Mouse (Mus musculus): ENCODE measurements around the gene Rnf34. TPM values are rescaled to one million over a fixed set of nuclear protein-coding genes. Genes with fewer than 3 reads are reported as not detected.

The Rnf34 gene
- polyA plus RNA-seq (2012; ENCODE audit: insufficient read depth, insufficient read length, missing spikeins): 30.3 and 33.2 TPM in 2 replicates

GRCm38 (mm10) chr5:122849521-122850318 is at the start of gene Rnf34:
Gene Rnf34, plus strand, starts transcription at chr5:122850048.
- Histone ChIP-seq H3K4me3 (ENCODE audit: insufficient read depth, low read length) (peak within 1 kb of the TSS; percentile 90), H3K27ac (ENCODE audit: insufficient read depth, low read depth, low read length) (peak within 1 kb of the TSS; percentile 73), H3K4me1 (ENCODE audit: control insufficient read depth, insufficient read depth, low read length) (peaks cover 12% of the 10 kb centered on the region)
- TF ChIP-seq CTCF (IDR thresholded peaks at IDR 0.05; ENCODE audit: low read depth, low read length) (no peak), POLR2A (IDR thresholded peaks at IDR 0.05; ENCODE audit: borderline replicate concordance, low read depth, low read length) (peak; percentile 94)

DNA sequence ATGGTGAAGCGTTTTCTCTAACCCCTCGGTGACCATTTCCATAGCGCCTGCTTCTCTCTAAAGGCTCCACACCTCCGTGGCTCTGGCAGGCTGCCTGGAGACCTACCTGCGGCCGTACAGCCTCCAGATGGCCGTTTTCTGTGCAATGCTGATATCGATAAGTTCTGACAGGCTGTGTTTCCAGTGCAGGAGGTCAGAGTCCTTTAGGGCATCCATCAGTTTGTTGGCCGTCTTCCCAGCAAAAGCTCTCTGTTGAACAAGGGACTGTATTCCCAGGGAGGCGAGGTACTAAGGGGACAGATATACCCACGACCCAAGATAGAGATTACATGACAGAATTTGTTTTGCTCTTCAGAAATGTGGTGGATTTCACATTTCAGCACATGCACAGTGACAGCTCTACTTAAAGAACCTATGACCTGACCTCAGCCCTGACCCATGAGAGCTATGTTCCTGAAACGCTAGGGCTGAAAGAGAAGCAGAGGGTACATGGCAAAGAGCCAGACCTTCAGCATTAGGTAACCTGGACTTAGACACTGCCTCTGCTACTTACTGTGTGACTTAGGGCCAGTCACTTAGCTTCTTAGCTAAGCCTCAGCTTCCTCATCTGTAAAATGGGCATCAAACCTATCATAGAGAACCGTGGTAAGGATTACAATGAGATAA is 49.4 kb upstream of the Rnf34 start:
- no peaks in the 10 kb centered on the region for H3K4me1 ChIP-seq (ENCODE audit: control insufficient read depth, insufficient read depth, low read length)
- H3K4me3 ChIP-seq (ENCODE audit: insufficient read depth, low read length): no peak overlapping the region
- TF ChIP-seq POLR2A (IDR thresholded peaks at IDR 0.05; ENCODE audit: borderline replicate concordance, low read depth, low read length) (no peak), CTCF (IDR thresholded peaks at IDR 0.05; ENCODE audit: low read depth, low read length) (no peak)
- no peak overlapping the region for H3K27ac ChIP-seq (ENCODE audit: insufficient read depth, low read depth, low read length)

GRCm38 (mm10) chr5:122801684-122802083 is 48.2 kb upstream of the Rnf34 start:
- TF ChIP-seq CTCF (IDR thresholded peaks at IDR 0.05; ENCODE audit: low read depth, low read length): no peak
- no peak for TF ChIP-seq POLR2A (IDR thresholded peaks at IDR 0.05; ENCODE audit: borderline replicate concordance, low read depth, low read length)
- Histone ChIP-seq H3K27ac (ENCODE audit: insufficient read depth, low read depth, low read length) (no peak overlapping the region), H3K4me1 (ENCODE audit: control insufficient read depth, insufficient read depth, low read length) (no peaks in the 10 kb centered on the region), H3K4me3 (ENCODE audit: insufficient read depth, low read length) (no peak overlapping the region)

DNA sequence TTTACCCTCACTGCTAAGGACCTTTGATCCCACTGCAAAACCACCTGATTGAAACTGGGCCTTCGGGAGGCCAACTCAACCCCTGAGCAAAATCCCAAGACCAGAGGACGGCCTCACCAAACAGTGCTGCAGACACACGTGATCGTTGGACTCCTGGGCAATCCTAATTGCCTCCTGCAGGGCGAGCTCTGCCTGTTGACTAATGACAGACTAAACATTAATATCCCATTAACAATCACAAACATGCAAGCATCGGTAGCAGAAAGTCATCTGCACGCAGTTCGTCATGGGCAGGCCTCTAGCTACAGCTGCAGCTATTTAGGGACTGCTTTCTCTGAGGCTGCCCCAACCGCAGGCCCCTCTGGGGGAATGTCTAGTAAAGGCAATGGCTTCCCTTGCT is 47.1 kb upstream of the Rnf34 start:
- no peak overlapping the region for H3K4me3 ChIP-seq (ENCODE audit: insufficient read depth, low read length)

DNA sequence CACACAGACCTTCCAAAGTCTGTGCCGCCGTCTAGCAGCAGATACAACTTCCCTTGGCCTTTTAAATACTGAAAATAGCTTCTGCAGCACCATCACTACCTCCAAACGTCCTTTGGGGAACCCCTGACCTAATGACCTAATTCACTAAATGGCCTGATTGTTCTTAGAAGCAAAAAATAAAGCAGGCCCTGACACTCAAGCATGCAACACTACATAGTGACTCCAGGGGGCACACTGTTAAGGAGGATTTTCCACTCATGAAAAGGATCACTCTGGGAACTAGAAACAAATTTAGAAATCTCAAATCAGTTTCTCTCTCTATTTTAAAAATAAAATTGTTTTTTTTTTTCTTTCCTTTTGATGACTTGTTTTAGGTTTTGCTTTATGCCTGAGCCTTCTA is 44.3 kb upstream of the Rnf34 start:
- Histone ChIP-seq H3K4me3 (ENCODE audit: insufficient read depth, low read length) (no peak overlapping the region), H3K4me1 (ENCODE audit: control insufficient read depth, insufficient read depth, low read length) (no peaks in the 10 kb centered on the region), H3K27ac (ENCODE audit: insufficient read depth, low read depth, low read length) (no peak overlapping the region)
- TF ChIP-seq CTCF (IDR thresholded peaks at IDR 0.05; ENCODE audit: low read depth, low read length): no peak
- TF ChIP-seq POLR2A (IDR thresholded peaks at IDR 0.05; ENCODE audit: borderline replicate concordance, low read depth, low read length): no peak

More for the DNA sequence above, 47.1 kb upstream of the Rnf34 start:
- no peak overlapping the region for H3K27ac ChIP-seq (ENCODE audit: insufficient read depth, low read depth, low read length)
- TF ChIP-seq POLR2A (IDR thresholded peaks at IDR 0.05; ENCODE audit: borderline replicate concordance, low read depth, low read length) (no peak), CTCF (IDR thresholded peaks at IDR 0.05; ENCODE audit: low read depth, low read length) (no peak)
- no peaks in the 10 kb centered on the region for H3K4me1 ChIP-seq (ENCODE audit: control insufficient read depth, insufficient read depth, low read length)

DNA sequence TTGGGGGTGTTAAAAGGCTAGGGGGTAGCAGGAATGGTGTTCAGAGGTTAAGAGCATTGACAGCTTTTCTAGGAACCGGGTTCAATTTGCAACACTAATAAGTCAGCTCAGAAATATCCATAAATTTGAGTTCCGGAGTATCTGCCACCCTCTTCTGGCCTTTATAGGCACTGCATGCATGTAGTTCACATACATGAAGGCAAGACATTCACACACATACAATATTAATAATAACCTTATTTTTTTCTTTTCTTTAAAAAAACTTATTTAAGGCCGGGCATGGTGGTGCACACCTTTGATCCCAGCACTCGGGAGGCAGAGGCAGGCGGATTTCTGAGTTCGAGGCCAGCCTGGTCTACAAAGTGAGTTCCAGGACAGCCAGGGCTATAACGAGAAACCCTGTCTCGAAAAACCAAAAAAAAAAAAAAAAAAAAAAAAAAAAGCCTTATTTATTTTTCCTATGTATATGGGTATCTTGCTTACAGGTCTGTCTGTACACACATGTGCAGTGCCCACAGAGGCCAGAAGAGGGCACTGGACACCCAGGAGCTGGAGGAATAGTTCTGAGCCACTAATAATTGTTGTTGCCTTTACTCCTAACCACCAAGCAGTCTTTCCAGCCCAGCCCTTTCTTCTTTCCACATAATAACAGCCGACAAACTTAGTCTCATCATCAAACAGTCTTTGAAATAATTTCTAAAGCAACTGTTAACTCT is 38.3 kb upstream of the Rnf34 start:
- TF ChIP-seq POLR2A (IDR thresholded peaks at IDR 0.05; ENCODE audit: borderline replicate concordance, low read depth, low read length) (no peak), CTCF (IDR thresholded peaks at IDR 0.05; ENCODE audit: low read depth, low read length) (peak; percentile 83)
- Histone ChIP-seq H3K4me3 (ENCODE audit: insufficient read depth, low read length) (no peak overlapping the region), H3K27ac (ENCODE audit: insufficient read depth, low read depth, low read length) (no peak overlapping the region), H3K4me1 (ENCODE audit: control insufficient read depth, insufficient read depth, low read length) (peaks cover 5% of the 10 kb centered on the region)

DNA sequence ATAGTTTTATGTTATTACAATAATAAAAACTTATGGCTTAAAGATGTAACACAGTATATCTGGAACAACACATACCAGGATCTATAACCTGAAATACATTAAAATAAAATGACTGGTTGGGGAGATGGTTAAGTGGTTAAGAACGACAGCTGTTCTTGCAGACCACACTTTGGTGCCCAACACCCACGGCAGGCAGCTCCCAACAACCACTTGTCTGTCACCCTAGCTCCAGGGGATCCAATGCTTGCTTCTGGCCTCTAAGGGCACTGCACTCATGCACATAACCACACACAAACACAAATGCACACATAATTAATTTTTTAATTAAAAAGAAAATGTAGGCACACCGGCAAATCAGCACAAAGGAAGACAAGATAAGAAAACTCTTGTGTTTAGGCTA is 37.1 kb upstream of the Rnf34 start:
- Histone ChIP-seq H3K4me3 (ENCODE audit: insufficient read depth, low read length) (no peak overlapping the region), H3K4me1 (ENCODE audit: control insufficient read depth, insufficient read depth, low read length) (peaks cover 5% of the 10 kb centered on the region), H3K27ac (ENCODE audit: insufficient read depth, low read depth, low read length) (no peak overlapping the region)
- TF ChIP-seq POLR2A (IDR thresholded peaks at IDR 0.05; ENCODE audit: borderline replicate concordance, low read depth, low read length): no peak

DNA sequence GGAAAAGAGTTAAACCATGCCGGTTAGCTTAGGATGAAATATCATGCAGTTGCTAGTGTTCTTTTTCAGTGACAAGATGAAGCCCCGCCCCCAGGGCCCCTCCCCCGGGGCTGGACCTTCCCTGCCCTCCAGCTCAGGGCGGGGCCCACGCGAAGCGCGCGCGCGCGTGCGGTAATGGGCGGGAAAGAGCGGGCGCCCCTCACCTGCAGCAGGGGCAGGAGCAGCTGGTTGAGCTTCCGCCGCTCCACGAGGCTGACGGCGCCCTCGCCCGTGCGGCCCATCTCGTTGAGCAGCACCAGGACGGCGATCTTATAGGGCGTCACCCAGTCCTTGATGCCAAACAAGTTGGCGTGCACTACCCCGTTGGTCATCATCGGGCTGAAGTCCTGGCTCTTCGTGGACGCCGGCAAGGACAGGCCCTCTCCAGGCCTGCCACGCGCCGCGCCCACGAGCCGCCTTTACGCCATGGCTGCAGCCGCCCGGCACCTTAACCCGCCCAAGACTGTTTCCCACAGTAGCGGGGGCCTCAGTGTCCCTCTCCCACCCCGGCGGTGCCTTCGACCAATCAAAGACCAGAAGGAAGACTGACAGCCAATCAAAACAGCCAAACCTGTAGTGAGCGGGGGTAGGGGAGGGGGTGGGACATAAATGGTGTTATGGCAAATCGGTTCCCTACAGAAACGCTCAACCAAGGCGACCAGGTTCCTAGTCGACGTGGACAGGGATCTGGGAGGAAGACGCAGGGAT is 28.9 kb upstream of the Rnf34 start, which contains the start of gene Anapc5:
Anapc5 (minus strand) TSS at position 563 of the 747 bp plus-strand sequence.
- TF ChIP-seq CTCF (IDR thresholded peaks at IDR 0.05; ENCODE audit: low read depth, low read length): no peak
- no peak for TF ChIP-seq POLR2A (IDR thresholded peaks at IDR 0.05; ENCODE audit: borderline replicate concordance, low read depth, low read length)
- Histone ChIP-seq H3K4me1 (ENCODE audit: control insufficient read depth, insufficient read depth, low read length) (peaks cover 6% of the 10 kb centered on the region), H3K27ac (ENCODE audit: insufficient read depth, low read depth, low read length) (peak within 1 kb of the TSS; percentile 64), H3K4me3 (ENCODE audit: insufficient read depth, low read length) (peak within 1 kb of the TSS; percentile 72)

DNA sequence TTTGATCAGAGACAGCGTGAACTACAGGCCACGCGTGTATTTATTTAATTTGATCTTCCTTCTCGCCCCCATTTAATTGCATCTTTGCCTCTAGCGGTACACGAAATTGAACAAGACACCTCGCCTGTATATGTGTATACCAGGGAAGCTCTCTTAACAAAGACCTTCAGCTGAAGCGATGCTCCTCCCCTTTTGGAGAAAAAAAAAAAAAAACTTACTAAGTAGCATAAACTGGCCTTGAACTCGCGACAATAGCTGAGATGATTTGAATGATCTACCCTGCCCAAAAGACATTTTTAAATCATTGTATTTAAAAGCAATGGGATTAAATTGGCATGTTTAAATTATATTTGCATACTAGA is 28.3 kb upstream of the Rnf34 start:
- peak overlapping the region; percentile 50 for H3K27ac ChIP-seq (ENCODE audit: insufficient read depth, low read depth, low read length)
- peak overlapping the region; percentile 72 for H3K4me3 ChIP-seq (ENCODE audit: insufficient read depth, low read length)
- 0 out of 2 replicates have a peak, but pooled peaks cover 2% of the 10 kb centered on the region for H3K4me1 ChIP-seq (ENCODE audit: control insufficient read depth, insufficient read depth, low read length)
- TF ChIP-seq POLR2A (IDR thresholded peaks at IDR 0.05; ENCODE audit: borderline replicate concordance, low read depth, low read length) (no peak), CTCF (IDR thresholded peaks at IDR 0.05; ENCODE audit: low read depth, low read length) (no peak)

Measured in bone marrow macrophage, adult 2 months (primary cell).